Mouse (Mus musculus) kidney, embryonic 15.5 days (tissue): ENCODE data around the gene Exo5. TPM values are rescaled to one million over a fixed set of nuclear protein-coding genes. Genes with fewer than 3 reads are reported as not detected.

Source experiments
- ATAC-seq: fragments of 200-750 bp; cut with Nextera tagmentation; replicated peaks from 2 replicates; pipeline ENCODE4 v1.8.0; 2017; ENCODE audit warnings: moderate TSS enrichment; ENCODE audit not compliant: low FRiP score
- H3K27ac ChIP-seq: fragments of 300-500 bp; sonication (generic); 2 replicates; pipeline ENCODE4 v1.5.1; 2015; ENCODE audit warnings: mild to moderate bottlenecking, inconsistent platforms
- H3K27me3 ChIP-seq: fragments of 300-500 bp; sonication (generic); 2 replicates; pipeline ENCODE4 v1.6.1; 2015; ENCODE audit warnings: inconsistent platforms
- H3K36me3 ChIP-seq: fragments of 300-500 bp; sonication (generic); 2 replicates; pipeline ENCODE4 v1.6.1; 2015; ENCODE audit warnings: inconsistent platforms
- H3K4me1 ChIP-seq: fragments of 300-500 bp; sonication (generic); 2 replicates; pipeline ENCODE4 v1.6.1; 2015; ENCODE audit warnings: inconsistent platforms
- H3K4me2 ChIP-seq: fragments of 300-500 bp; sonication (generic); 2 replicates; pipeline ENCODE4 v1.6.1; 2015; ENCODE audit warnings: moderate library complexity, mild to moderate bottlenecking, inconsistent platforms
- H3K4me3 ChIP-seq: fragments of 300-500 bp; sonication (generic); replicated peaks from 2 replicates; pipeline ENCODE4 v1.5.1; 2015; ENCODE audit warnings: mild to moderate bottlenecking, inconsistent platforms
- H3K9ac ChIP-seq: fragments of 300-500 bp; sonication (generic); 2 replicates; pipeline ENCODE4 v1.6.1; 2015; ENCODE audit warnings: mild to moderate bottlenecking, inconsistent platforms
- H3K9me3 ChIP-seq: fragments of 300-500 bp; sonication (generic); replicated peaks from 2 replicates; pipeline ENCODE4 v1.6.1; 2016; ENCODE audit warnings: inconsistent platforms
- WGBS: fragments of 180-500 bp; shearing (Covaris S2); methylation state at CpG from one replicate; pipeline ENCODE4 v1.1.7; 2015; ENCODE audit warnings: mixed read lengths; 5-methylcytosine and 5-hydroxymethylcytosine counted together
- polyA plus RNA-seq: library from polyadenylated mRNA; unstranded; fragments of >200 nt; fragmentation: Nextera tagmentation; extraction: Ambion mirVana; gene quantifications from 2 replicates; pipeline ENCODE4 v1.2.1, GENCODE M21; 2015

The Exo5 gene
- polyA plus RNA-seq: 31.4 and 32.7 TPM in 2 replicates

- Histone ChIP-seq H3K27ac (peak within 1 kb of the TSS; percentile 92), H3K9me3 (peaks cover 4% of the 10 kb centered on the region; the same call in 1 of the 2 replicates), H3K27me3 (no peaks in the 10 kb centered on the region), H3K4me2 (peak within 1 kb of the TSS; percentile 68), H3K4me1 (peaks cover 15% of the 10 kb centered on the region), H3K9ac (peak within 1 kb of the TSS; percentile 70), H3K4me3 (peak within 1 kb of the TSS; percentile 73), H3K36me3 (peaks cover 32% of the 10 kb centered on the region)
- under 1% methylated on average over 33 of the region's 33 CpGs for WGBS
- ATAC-seq: peak; percentile 99
These were observed at the start of gene Exo5 for GRCm38 (mm10) chr4:120924554-120925299. Gene Exo5 (minus strand): TSS chr4:120925017.

GRCm38 (mm10) chr4:120971842-120972241 lies 47.0 kb upstream of the Exo5 start:
- Histone ChIP-seq H3K27ac (no peak overlapping the region), H3K9ac (no peak overlapping the region), H3K4me1 (no peaks in the 10 kb centered on the region), H3K36me3 (peaks cover 68% of the 10 kb centered on the region), H3K9me3 (no peaks in the 10 kb centered on the region), H3K27me3 (no peaks in the 10 kb centered on the region), H3K4me2 (no peak overlapping the region), H3K4me3 (no peak overlapping the region)
- WGBS: 90% methylated on average over 8 of the region's 8 CpGs
- no peak for ATAC-seq

- 80% methylated on average over 5 of the region's 5 CpGs for WGBS
- ATAC-seq: no peak
- no peak overlapping the region for H3K4me3 ChIP-seq
These were observed 44.7 kb upstream of the Exo5 start for GRCm38 (mm10) chr4:120969382-120970146.

GRCm38 (mm10) chr4:120968486-120968885 lies 43.7 kb upstream of the Exo5 start:
- Histone ChIP-seq H3K27me3 (no peaks in the 10 kb centered on the region), H3K4me3 (no peak overlapping the region), H3K27ac (no peak overlapping the region), H3K9ac (no peak overlapping the region), H3K4me2 (no peak overlapping the region), H3K4me1 (no peaks in the 10 kb centered on the region), H3K9me3 (no peaks in the 10 kb centered on the region), H3K36me3 (peaks cover 50% of the 10 kb centered on the region)
- no peak for ATAC-seq
- 87% methylated on average over 9 of the region's 9 CpGs for WGBS

More at GRCm38 (mm10) chr4:120969382-120970146, 44.7 kb upstream of the Exo5 start:
- Histone ChIP-seq H3K36me3 (peaks cover 60% of the 10 kb centered on the region), H3K4me1 (no peaks in the 10 kb centered on the region), H3K27me3 (no peaks in the 10 kb centered on the region), H3K27ac (no peak overlapping the region), H3K9me3 (no peaks in the 10 kb centered on the region), H3K9ac (no peak overlapping the region), H3K4me2 (no peak overlapping the region)

GRCm38 (mm10) chr4:120955586-120955985 lies 30.8 kb upstream of the Exo5 start:
- H3K27ac ChIP-seq: no peak overlapping the region
- peaks cover 9% of the 10 kb centered on the region for H3K4me1 ChIP-seq
- no peak overlapping the region for H3K9ac ChIP-seq
- 95% methylated on average over 1 of the region's 1 CpGs for WGBS
- no peaks in the 10 kb centered on the region for H3K36me3 ChIP-seq
- no peak for ATAC-seq
- no peaks in the 10 kb centered on the region for H3K9me3 ChIP-seq
- H3K4me3 ChIP-seq: no peak overlapping the region
- H3K27me3 ChIP-seq: no peaks in the 10 kb centered on the region
- no peak overlapping the region for H3K4me2 ChIP-seq

GRCm38 (mm10) chr4:120953667-120954066 lies 28.9 kb upstream of the Exo5 start:
- Histone ChIP-seq H3K4me3 (no peak overlapping the region), H3K27me3 (no peaks in the 10 kb centered on the region), H3K27ac (no peak overlapping the region), H3K4me2 (no peak overlapping the region), H3K9me3 (no peaks in the 10 kb centered on the region), H3K4me1 (peaks cover 11% of the 10 kb centered on the region), H3K36me3 (no peaks in the 10 kb centered on the region), H3K9ac (no peak overlapping the region)
- WGBS: 84% methylated on average over 1 of the region's 1 CpGs
- no peak for ATAC-seq

GRCm38 (mm10) chr4:120953038-120953437 lies 28.2 kb upstream of the Exo5 start:
- ATAC-seq: no peak
- 70% methylated on average over 4 of the region's 4 CpGs for WGBS
- H3K9ac ChIP-seq: no peak overlapping the region

GRCm38 (mm10) chr4:120952163-120952562 lies 27.3 kb upstream of the Exo5 start:
- Histone ChIP-seq H3K4me1 (peaks cover 11% of the 10 kb centered on the region), H3K9ac (peak overlapping the region; percentile 75; the same call in 1 of the 2 replicates), H3K27me3 (no peaks in the 10 kb centered on the region), H3K9me3 (no peaks in the 10 kb centered on the region), H3K36me3 (peaks cover 3% of the 10 kb centered on the region), H3K4me3 (peak overlapping the region; percentile 87), H3K4me2 (peak overlapping the region; percentile 74), H3K27ac (peak overlapping the region; percentile 93)
- ATAC-seq: no peak
- WGBS: 40% methylated on average over 6 of the region's 6 CpGs

More at GRCm38 (mm10) chr4:120953038-120953437, 28.2 kb upstream of the Exo5 start:
- Histone ChIP-seq H3K4me3 (no peak overlapping the region), H3K9me3 (no peaks in the 10 kb centered on the region), H3K4me2 (no peak overlapping the region), H3K36me3 (no peaks in the 10 kb centered on the region), H3K4me1 (peaks cover 11% of the 10 kb centered on the region), H3K27ac (no peak overlapping the region), H3K27me3 (no peaks in the 10 kb centered on the region)

GRCm38 (mm10) chr4:120951428-120951973 lies 26.7 kb upstream of the Exo5 start, which contains the start of gene Zfp69:
Gene Zfp69 (minus strand): TSS chr4:120951699.
- Histone ChIP-seq H3K9me3 (no peaks in the 10 kb centered on the region), H3K4me3 (peak within 1 kb of the TSS; percentile 87), H3K27me3 (no peaks in the 10 kb centered on the region), H3K27ac (peak within 1 kb of the TSS; percentile 93), H3K9ac (peak within 1 kb of the TSS; percentile 75), H3K4me2 (peak within 1 kb of the TSS; percentile 74), H3K4me1 (peaks cover 11% of the 10 kb centered on the region), H3K36me3 (peaks cover 10% of the 10 kb centered on the region)
- ATAC-seq: peak; percentile 98
- WGBS: under 1% methylated on average over 59 of the region's 60 CpGs

GRCm38 (mm10) chr4:120950763-120951427 lies 26.1 kb upstream of the Exo5 start:
- peaks cover 11% of the 10 kb centered on the region for H3K4me1 ChIP-seq
- peak overlapping the region; percentile 75 for H3K9ac ChIP-seq
- H3K36me3 ChIP-seq: peaks cover 14% of the 10 kb centered on the region
- ATAC-seq: no peak
- WGBS: 4% methylated on average over 20 of the region's 20 CpGs
- peak overlapping the region; percentile 93 for H3K27ac ChIP-seq
- H3K4me2 ChIP-seq: peak overlapping the region; percentile 74
- H3K4me3 ChIP-seq: peak overlapping the region; percentile 87
- H3K27me3 ChIP-seq: no peaks in the 10 kb centered on the region
- H3K9me3 ChIP-seq: no peaks in the 10 kb centered on the region

- H3K4me1 ChIP-seq: peaks cover 11% of the 10 kb centered on the region
- ATAC-seq: no peak
- peaks cover 24% of the 10 kb centered on the region for H3K36me3 ChIP-seq
- WGBS: 39% methylated on average over 3 of the region's 3 CpGs
- no peaks in the 10 kb centered on the region for H3K27me3 ChIP-seq
- peak overlapping the region; percentile 74 for H3K4me2 ChIP-seq
- H3K4me3 ChIP-seq: no peak overlapping the region; the same call in 1 of the 2 replicates
- H3K27ac ChIP-seq: peak overlapping the region; percentile 33
- no peak overlapping the region for H3K9ac ChIP-seq
- no peaks in the 10 kb centered on the region for H3K9me3 ChIP-seq
These were observed 24.1 kb upstream of the Exo5 start for GRCm38 (mm10) chr4:120948938-120949337.
